Mouse (Mus musculus) cerebellum, adult 11-12 months (tissue): ENCODE measurements around the gene Ankib1.

Experiments used
- DNase-seq: peaks from one replicate; pipeline ENCODE4 v3.0.0; 2022

Ankib1 gene

GRCm38 (mm10) chr5:3646539-3646938, 156.2 kb downstream of the Ankib1 start:
- DNase-seq, result no peak

GRCm38 (mm10) chr5:3645326-3645725, 157.4 kb downstream of the Ankib1 start:
- no peak for DNase-seq

GRCm38 (mm10) chr5:3644621-3645020, 158.1 kb downstream of the Ankib1 start:
- no peak for DNase-seq
